Mouse (Mus musculus) ES-CJ7 (cell line): ENCODE measurements at regions not wholly inside any gene's neighbourhood (a gene's known extent, or its start where the extent isn't known, plus 50 kb on each side); places are given as distances from the start of the nearest gene placed in this dataset.

Experiments
- DNase-seq: peaks from one replicate; pipeline ENCODE4 v3.0.0; 2011; ENCODE audit warnings: low read depth, low spot score

DNA sequence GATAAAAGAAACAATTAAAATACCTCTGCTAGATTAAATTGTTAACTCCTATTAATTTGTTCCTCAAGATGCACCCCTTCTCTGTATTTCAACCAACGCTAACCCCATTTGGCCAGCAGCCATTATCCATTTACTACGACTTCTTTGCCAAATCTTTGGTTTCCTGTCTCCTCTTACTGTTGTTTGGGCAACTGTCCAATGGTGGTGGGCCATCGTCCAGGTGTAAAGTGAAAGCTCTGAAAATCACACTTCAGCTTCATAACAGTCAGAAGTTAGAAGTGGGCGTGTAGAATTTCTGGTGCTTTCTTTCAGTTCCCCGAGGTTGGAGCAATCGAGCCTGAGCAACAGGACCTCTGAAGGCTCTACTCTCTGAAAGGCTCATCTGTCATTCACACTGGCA lies 66.8 kb upstream of the Zbtb20 start:
- DNase-seq = no peak

- DNase-seq = no peak
Measured at GRCm38 (mm10) chr16:42807536-42807935, 68.1 kb upstream of the Zbtb20 start.

DNA sequence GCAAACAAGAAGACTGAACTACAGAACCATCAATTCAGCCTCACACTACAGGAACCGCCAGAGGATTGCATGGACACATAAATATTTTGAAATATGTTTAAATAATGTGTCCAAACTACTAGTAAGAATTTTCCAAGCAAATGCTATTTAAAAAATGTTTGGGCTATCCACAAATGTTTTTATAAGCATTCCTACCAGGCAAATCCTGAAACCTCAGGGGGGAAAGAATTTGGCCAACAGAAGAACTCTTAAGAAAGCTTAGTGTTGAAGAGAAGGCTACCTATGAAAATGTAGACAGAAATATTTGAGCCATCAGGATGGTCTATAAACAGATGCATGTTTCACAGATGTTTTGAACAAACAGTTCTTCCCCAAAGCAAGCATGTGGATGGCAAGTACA lies 72.1 kb upstream of the Zbtb20 start:
- DNase-seq = no peak

DNA sequence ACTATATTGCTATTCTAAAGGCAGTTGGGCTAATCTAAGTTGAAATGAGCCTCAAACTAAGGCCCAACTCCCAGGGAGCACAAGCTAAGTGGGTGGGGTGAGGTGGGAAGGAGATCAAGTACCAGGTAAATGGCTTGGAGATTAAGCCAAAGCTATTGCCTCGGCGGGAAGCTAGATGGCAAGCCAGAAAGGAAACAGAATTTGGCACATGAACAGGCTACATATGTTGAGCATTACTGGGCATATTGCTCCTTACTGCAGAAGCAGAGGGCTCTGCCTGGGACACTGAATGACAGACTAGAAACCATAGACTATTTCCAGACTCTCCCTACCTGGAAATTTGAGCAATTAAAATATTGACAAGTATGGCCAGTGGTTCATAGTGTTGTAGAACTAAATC lies 83.1 kb upstream of the Zbtb20 start:
- DNase-seq = no peak

- DNase-seq = no peak
Measured at GRCm38 (mm10) chr16:42784712-42785111, 91.0 kb upstream of the Zbtb20 start.

DNA sequence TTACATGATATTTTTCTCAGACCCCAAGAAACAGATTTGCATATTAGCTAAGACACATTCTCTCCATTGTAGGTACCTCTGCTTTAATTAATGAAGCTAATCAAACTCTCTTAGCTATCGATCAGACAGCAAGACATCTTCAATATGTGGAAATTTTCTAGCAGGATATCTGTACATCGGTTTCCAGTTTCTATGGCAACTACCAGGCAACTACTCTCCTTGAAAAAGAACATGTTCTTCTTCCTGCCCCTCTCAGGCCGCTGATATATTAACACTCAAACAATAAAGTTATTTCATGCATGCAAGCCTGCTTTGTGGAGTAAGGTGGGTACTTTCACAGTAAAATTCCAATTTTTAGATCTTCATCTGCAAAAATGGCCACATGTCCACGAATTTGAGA lies 91.7 kb upstream of the Zbtb20 start:
- no peak for DNase-seq

- DNase-seq = peak; percentile 97
Measured at GRCm38 (mm10) chr16:42782091-42782679, 93.5 kb upstream of the Zbtb20 start.

DNA sequence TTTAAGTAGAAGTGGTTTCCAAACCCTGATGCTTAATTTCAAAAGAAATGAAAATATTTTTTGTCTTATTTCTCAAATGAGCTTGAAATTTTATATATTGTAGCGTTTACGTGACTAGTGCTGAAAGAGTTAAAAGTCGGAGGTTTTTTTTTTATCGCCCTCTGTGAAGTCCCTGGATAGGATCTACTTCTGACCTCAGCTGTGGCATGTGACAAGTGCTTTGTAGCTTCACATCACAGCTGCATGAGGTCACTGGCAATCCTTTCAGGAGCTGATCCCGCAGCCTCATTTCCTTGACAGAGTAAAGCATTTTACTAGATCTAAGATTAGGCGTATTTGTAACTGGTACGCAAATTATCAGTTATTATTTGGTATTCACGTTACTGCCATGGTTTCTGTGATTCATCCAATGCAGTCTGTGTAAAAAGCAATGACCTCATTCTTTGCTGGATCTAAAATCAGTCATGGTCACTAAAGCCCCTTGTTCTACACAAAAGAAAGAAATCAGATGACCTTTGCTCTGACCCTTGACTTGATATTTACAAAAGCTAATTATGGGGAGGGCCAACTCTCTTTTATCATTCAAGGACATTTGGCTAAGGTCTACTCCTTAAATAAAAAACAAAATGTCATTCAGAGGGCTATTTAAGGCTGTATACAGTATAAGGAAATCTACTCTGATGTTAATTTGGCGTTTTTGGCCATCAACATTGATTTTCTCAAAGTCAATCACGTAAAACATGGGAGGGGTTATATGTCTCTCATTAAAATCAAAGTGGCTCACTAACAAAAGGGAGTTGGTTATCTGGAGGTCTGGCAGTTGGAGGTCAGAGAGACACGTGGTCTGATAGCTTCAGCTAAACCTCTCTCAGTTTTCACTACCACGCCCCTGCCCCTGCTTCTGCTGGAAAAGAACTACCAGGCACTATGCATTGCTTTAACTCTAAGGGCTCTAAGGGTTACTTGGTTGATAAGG lies 94.3 kb upstream of the Zbtb20 start:
- DNase-seq = peak; percentile 99

DNA sequence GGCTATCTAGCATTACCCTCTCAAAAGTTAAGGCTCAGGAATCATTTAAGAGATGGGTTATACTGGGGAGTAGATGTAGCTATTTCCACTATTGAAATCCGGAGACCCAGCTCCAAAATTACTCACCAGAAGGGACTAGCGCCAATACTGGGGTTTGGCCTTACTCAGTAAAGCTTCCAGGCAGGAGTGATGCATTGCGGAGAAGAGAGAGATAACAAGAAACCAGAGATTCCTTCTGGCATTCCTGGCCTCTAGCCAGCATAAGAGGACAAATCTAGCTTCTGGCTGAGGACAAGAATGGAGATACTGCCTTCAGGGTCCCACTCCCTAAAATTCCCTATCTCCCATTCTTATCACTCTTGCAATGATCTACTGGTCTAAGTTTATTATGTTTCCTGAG lies 95.7 kb upstream of the Zbtb20 start:
- DNase-seq = no peak

GRCm38 (mm10) chr16:42772640-42773039 lies 103.0 kb upstream of the Zbtb20 start:
- no peak for DNase-seq

DNA sequence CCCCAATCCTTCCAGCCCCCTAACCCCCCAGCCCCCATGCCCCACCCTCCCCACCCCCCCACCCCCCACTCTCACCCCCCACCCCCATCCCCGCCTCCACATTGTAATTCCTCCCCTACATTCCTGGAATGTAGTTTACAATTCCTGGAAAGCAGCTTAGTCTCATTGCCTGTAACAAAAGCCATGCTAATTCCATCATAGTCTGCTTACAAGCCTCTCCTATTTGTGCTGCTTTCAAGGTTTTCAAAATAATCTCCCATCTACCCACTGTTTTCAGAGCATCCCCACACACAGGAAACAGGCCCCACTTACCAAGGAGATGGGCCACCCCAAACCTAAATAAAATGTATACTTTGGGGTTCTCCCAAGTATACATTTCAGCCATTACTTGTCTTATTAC lies 105.5 kb upstream of the Zbtb20 start:
- peak; percentile 76 for DNase-seq

GRCm38 (mm10) chr16:42748681-42749080 lies 127.0 kb upstream of the Zbtb20 start:
- DNase-seq = no peak

DNA sequence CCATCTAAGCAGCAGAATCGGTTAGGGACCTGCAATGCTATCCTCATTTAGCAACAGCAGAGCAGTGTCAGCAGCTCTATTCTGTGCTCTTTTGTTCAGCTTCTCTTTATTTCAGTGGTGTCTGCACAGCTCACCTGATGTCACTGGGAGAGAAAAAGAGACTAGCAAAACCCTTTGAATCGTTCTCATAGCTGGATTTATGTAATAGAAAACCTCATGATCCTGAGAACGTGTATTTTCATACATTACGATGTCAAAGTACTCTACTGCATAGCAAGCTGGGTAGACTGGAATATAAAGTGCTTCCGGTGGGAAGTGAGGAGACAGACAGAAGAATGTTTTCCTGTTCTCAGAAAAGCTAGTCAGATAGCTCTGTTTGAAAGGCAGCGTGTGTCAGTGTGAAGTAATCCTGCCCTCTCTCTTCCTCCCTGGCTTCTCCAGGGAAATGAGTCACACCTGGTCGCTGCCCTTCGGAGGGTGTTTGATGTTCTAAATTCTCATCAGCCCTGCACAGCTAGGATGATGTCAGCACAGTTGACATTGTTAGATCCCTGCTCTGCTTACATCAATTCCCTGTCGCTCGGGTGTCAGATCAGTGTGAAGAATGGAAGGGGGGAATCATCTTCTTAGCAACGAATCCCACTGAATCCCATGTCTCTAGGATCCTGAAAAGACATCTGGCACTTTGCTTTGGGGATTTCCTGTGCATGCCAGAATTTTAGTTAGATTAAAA lies 129.6 kb upstream of the Zbtb20 start:
- DNase-seq = no peak

DNA sequence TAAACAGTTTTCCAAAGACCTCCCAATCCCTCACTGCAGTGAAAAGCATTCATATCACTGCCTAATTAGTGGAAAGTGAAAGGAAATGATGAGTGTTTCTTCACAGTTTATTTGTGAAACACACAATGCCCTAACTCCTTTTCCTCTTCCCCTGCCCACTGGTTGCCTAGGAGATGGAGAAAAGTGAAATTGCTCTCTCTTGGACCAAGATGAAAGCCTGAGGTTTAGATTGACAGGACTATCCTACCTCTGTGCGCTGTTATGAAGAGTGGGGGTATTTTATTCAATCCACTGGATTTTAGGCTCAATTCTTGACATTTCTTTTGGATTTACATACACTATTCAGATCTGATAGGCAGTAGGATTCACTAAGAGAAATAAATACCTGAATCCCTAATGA lies 132.1 kb upstream of the Zbtb20 start:
- DNase-seq = no peak

- no peak for DNase-seq
Measured at GRCm38 (mm10) chr16:42743120-42743519, 132.6 kb upstream of the Zbtb20 start.

GRCm38 (mm10) chr16:42727826-42728225 lies 147.9 kb upstream of the Zbtb20 start:
- no peak for DNase-seq

DNA sequence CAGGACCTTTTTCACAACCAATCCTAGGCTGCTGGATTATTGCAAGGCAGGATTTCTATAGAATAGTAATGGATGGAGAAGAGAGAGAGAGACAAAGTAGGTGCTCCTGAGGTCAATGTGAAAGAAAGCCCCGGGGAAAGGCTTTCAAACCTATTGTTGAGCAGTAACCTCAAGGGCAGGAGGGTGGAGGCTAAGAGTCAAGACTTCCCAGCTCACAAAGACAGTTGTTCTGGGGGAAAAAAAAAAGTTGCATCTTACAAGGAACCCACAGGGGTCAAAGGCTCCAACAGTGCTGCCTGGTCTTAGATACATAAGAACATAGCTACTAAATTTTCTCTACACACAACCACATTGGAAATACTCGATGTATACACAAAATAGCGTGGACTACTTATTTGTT lies 155.8 kb upstream of the Zbtb20 start:
- peak; percentile 60 for DNase-seq

- no peak for DNase-seq
Measured at GRCm38 (mm10) chr16:42718452-42718851, 157.2 kb upstream of the Zbtb20 start.

DNA sequence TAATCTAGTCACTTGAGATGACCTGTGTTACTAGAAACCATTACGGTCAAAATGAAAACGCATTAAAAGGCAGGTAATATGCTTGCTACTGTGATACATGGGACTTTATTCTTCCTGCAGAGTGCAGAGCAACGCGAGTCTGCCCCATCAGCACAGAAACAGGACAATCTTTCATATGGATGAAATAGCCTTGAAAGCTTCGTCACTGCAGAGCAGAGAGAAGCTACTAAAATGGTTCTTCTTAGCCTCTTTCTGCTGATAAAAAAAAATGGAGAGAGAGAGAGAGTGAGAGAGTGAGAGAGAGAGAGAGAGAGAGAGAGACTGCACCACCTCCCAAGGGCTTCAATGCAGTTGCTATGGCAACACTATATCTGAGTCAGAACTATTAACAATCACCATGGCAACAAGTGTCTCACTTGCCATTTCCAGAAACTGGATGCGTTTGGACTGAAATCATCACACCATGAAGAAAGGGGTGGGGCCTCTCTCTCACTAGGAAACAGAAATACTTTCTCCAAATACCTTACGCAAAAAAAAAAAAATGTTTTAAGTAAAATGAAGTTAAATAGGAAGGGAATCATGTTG lies 157.8 kb upstream of the Zbtb20 start:
- DNase-seq = peak; percentile 17

DNA sequence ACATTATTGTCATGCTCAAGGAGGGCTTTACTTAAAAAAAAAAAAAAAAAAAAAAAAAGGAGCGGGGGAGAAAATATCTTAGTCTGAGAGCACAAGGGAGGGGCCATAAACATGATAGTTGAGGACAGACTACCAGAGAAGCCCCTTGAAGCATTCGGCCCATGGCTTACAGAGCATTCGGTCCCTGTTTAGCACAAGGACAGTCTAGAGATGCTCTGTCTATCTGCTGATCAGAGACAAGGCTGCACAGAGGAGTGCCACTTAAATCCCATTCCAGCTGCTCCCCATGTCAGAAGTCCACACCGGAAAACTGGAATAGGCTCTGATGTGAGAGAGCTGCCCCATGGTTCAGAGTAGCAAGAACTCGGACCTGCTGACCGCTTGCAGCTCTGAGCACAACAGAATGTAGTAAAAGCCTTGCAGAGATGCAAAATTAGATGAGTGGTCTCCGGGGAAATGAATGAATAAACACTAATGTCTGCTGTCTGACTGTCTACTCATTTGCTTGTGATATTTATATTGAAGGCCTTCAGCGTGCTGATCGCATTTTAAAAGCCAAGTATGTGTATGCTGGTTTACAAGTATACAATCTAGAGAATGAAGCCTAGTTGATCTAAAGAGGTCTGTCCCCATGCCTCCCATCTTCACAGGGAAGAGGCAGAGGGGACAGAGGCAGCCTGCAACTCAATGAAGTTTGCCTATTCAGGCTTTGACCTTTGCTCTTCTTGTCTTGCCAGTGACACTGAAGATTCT lies 158.4 kb upstream of the Zbtb20 start:
- no peak for DNase-seq

GRCm38 (mm10) chr16:42702676-42703075 lies 173.0 kb upstream of the Zbtb20 start:
- DNase-seq = no peak
